Mouse (Mus musculus) neural tube, embryonic 11.5 days (tissue): ENCODE data around the gene Uqcr11. TPM values are rescaled to one million over a fixed set of nuclear protein-coding genes. Genes with fewer than 3 reads are reported as not detected.

Experiments used
- ATAC-seq: fragments of 200-750 bp; cut with Nextera tagmentation; 2 replicates; pipeline ENCODE4 v1.8.0; 2017; ENCODE audit warnings: moderate number of reproducible peaks, mild to moderate bottlenecking, moderate TSS enrichment, moderate library complexity; ENCODE audit not compliant: insufficient read depth, low FRiP score, low TSS enrichment
- DNase-seq: peaks from one replicate; pipeline ENCODE4 v3.0.0-alpha.2; 2015; ENCODE audit warnings: low spot score
- H3K27ac ChIP-seq: fragments of 300-500 bp; sonication (generic); 2 replicates; pipeline ENCODE4 v1.5.1; 2014; ENCODE audit warnings: low read depth, mild to moderate bottlenecking, low read length
- H3K27me3 ChIP-seq: fragments of 300-500 bp; sonication (generic); 2 replicates; pipeline ENCODE4 v1.6.1; 2014; ENCODE audit warnings: mild to moderate bottlenecking, low read length, mixed read lengths; ENCODE audit not compliant: control insufficient read depth, insufficient read depth
- H3K36me3 ChIP-seq: fragments of 300-500 bp; sonication (generic); 2 replicates; pipeline ENCODE4 v1.6.1; 2014; ENCODE audit warnings: mild to moderate bottlenecking, low read length, moderate library complexity, mixed read lengths; ENCODE audit not compliant: control insufficient read depth, insufficient read depth
- H3K4me1 ChIP-seq: fragments of 300-500 bp; sonication (generic); 2 replicates; pipeline ENCODE4 v1.6.1; 2014; ENCODE audit warnings: low read length, mixed read lengths; ENCODE audit not compliant: control insufficient read depth, insufficient read depth
- H3K4me2 ChIP-seq: fragments of 300-500 bp; sonication (generic); 2 replicates; pipeline ENCODE4 v1.6.1; 2014; ENCODE audit warnings: low read depth, mild to moderate bottlenecking, moderate library complexity
- H3K4me3 ChIP-seq: fragments of 300-500 bp; sonication (generic); 2 replicates; pipeline ENCODE4 v1.5.1; 2014; ENCODE audit warnings: low read depth, low read length
- H3K9ac ChIP-seq: fragments of 300-500 bp; sonication (generic); 2 replicates; pipeline ENCODE4 v1.6.1; 2014; ENCODE audit warnings: mild to moderate bottlenecking, low read length
- H3K9me3 ChIP-seq: fragments of 300-500 bp; sonication (generic); 2 replicates; pipeline ENCODE4 v1.6.1; 2016; ENCODE audit warnings: low read length; ENCODE audit not compliant: control insufficient read depth
- WGBS: fragments of 180-500 bp; shearing (Covaris S2); extraction: QIAGEN DNeasy Blood & Tissue Kit; methylation state at CpG from one replicate; pipeline ENCODE4 v1.1.7; 2014; 5-methylcytosine and 5-hydroxymethylcytosine counted together
- polyA plus RNA-seq: library from polyadenylated mRNA; unstranded; fragments of >200 nt; fragmentation: Nextera tagmentation; extraction: Ambion mirVana; gene quantifications from 2 replicates; pipeline ENCODE4 v1.2.1, GENCODE M21; 2014

Gene Uqcr11
- polyA plus RNA-seq, 1 experiment from 2014 or later: 521 TPM

- no peaks in the 10 kb centered on the region for H3K36me3 ChIP-seq
- 82% methylated on average over 7 of the region's 8 CpGs for WGBS
- DNase-seq (no peak), ATAC-seq (no peak)
- no peak overlapping the region for H3K9ac ChIP-seq
- H3K9me3 ChIP-seq: no peaks in the 10 kb centered on the region
- no peak overlapping the region for H3K4me3 ChIP-seq
- no peak overlapping the region for H3K4me2 ChIP-seq
- no peak overlapping the region for H3K27ac ChIP-seq
- H3K4me1 ChIP-seq: peaks cover 2% of the 10 kb centered on the region; the same call in 1 of the 2 replicates
- no peaks in the 10 kb centered on the region; the same call in 1 of the 2 replicates for H3K27me3 ChIP-seq
Observed at GRCm38 (mm10) chr10:80443575-80444278, 37.1 kb upstream of the Uqcr11 start.

GRCm38 (mm10) chr10:80442989-80443388, 36.4 kb upstream of the Uqcr11 start:
- Histone ChIP-seq H3K4me1 (peaks cover 2% of the 10 kb centered on the region; the same call in 1 of the 2 replicates), H3K4me2 (no peak overlapping the region), H3K9me3 (no peaks in the 10 kb centered on the region), H3K36me3 (no peaks in the 10 kb centered on the region), H3K27me3 (no peaks in the 10 kb centered on the region), H3K4me3 (no peak overlapping the region), H3K27ac (no peak overlapping the region), H3K9ac (no peak overlapping the region)
- DNase-seq (no peak), ATAC-seq (no peak)
- WGBS: 70% methylated on average over 2 of the region's 2 CpGs

DNA sequence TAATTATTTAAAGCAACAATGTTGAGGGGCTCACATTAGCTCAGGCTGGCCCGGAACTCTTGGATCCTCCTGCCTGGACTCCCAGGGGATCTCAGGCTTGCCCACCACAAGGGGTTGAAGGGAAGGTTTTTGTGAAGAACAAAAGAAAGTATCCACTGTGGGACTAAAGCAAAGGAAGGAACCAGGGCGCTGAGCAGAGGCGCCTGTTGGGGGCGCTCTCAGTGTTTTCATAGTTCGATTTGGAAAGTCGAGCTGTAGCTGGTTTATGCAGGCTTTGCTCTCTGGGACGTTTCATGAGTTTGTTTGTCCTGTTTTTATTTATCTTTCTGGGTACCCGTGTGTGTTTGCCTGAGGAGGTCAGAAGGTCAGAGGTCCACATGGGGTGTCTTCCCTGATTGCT, 35.0 kb upstream of the Uqcr11 start:
- no peak overlapping the region for H3K9ac ChIP-seq
- H3K27me3 ChIP-seq: no peaks in the 10 kb centered on the region
- no peaks in the 10 kb centered on the region for H3K36me3 ChIP-seq
- ATAC-seq (no peak), DNase-seq (no peak)
- H3K4me1 ChIP-seq: peaks cover 2% of the 10 kb centered on the region; the same call in 1 of the 2 replicates
- H3K4me2 ChIP-seq: no peak overlapping the region
- no peaks in the 10 kb centered on the region for H3K9me3 ChIP-seq
- no peak overlapping the region for H3K27ac ChIP-seq
- no peak overlapping the region for H3K4me3 ChIP-seq
- 59% methylated on average over 8 of the region's 8 CpGs for WGBS

- no peaks in the 10 kb centered on the region for H3K9me3 ChIP-seq
- H3K9ac ChIP-seq: no peak overlapping the region
- H3K4me3 ChIP-seq: no peak overlapping the region
- no peak overlapping the region for H3K4me2 ChIP-seq
- DNase-seq: no peak
- no peak for ATAC-seq
- H3K4me1 ChIP-seq: no peaks in the 10 kb centered on the region
- H3K36me3 ChIP-seq: no peaks in the 10 kb centered on the region
- no peaks in the 10 kb centered on the region for H3K27me3 ChIP-seq
- no peak overlapping the region for H3K27ac ChIP-seq
Observed at GRCm38 (mm10) chr10:80440031-80440430, 33.4 kb upstream of the Uqcr11 start.

GRCm38 (mm10) chr10:80437973-80438372, 31.3 kb upstream of the Uqcr11 start:
- H3K9me3 ChIP-seq: no peaks in the 10 kb centered on the region
- H3K27ac ChIP-seq: no peak overlapping the region
- no peak overlapping the region for H3K9ac ChIP-seq
- DNase-seq: no peak
- no peaks in the 10 kb centered on the region for H3K36me3 ChIP-seq
- H3K27me3 ChIP-seq: no peaks in the 10 kb centered on the region
- no peaks in the 10 kb centered on the region for H3K4me1 ChIP-seq
- ATAC-seq: no peak
- no peak overlapping the region for H3K4me2 ChIP-seq
- 72% methylated on average over 4 of the region's 4 CpGs for WGBS
- H3K4me3 ChIP-seq: no peak overlapping the region

GRCm38 (mm10) chr10:80436276-80436675, 29.6 kb upstream of the Uqcr11 start:
- Histone ChIP-seq H3K9ac (no peak overlapping the region), H3K9me3 (no peaks in the 10 kb centered on the region)
- WGBS: 12% methylated on average over 9 of the region's 9 CpGs

GRCm38 (mm10) chr10:80435764-80436163, 29.1 kb upstream of the Uqcr11 start:
- no peak overlapping the region for H3K4me3 ChIP-seq
- peak overlapping the region; percentile 26 for H3K9ac ChIP-seq
- peaks cover under 1% of the 10 kb centered on the region; the same call in 1 of the 2 replicates for H3K36me3 ChIP-seq
- WGBS: 48% methylated on average over 7 of the region's 7 CpGs
- DNase-seq: no peak
- no peaks in the 10 kb centered on the region for H3K27me3 ChIP-seq
- ATAC-seq: no peak
- H3K4me2 ChIP-seq: no peak overlapping the region
- no peak overlapping the region for H3K27ac ChIP-seq
- H3K9me3 ChIP-seq: no peaks in the 10 kb centered on the region
- H3K4me1 ChIP-seq: 0 out of 2 replicates have a peak, but pooled peaks cover 9% of the 10 kb centered on the region

More at GRCm38 (mm10) chr10:80436276-80436675, 29.6 kb upstream of the Uqcr11 start:
- no peak overlapping the region for H3K27ac ChIP-seq
- H3K4me3 ChIP-seq: no peak overlapping the region
- H3K36me3 ChIP-seq: no peaks in the 10 kb centered on the region
- ATAC-seq (no peak), DNase-seq (no peak)
- 0 out of 2 replicates have a peak, but pooled peaks cover 8% of the 10 kb centered on the region for H3K4me1 ChIP-seq
- H3K27me3 ChIP-seq: no peaks in the 10 kb centered on the region
- no peak overlapping the region for H3K4me2 ChIP-seq

DNA sequence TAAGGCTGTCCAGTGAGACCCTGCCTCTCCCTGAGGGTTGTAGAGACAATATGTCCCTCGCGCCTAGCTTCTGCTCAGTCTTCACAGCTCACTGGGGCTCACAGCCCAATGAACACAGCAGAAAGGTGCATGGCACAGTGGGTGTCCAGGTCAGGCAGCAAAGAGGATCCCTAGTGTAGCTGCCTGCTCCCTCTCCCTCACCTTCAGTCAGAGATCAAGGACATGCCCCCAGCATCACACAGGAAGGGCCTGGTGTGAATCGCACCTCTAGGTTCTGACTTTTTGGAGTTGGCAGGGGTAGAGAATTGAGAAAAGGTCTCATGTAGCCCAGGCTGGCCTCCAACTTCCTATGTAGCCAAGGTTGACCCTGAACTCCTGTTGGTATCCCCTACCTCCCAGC, 28.2 kb upstream of the Uqcr11 start:
- Histone ChIP-seq H3K27me3 (no peaks in the 10 kb centered on the region), H3K9ac (no peak overlapping the region), H3K4me1 (0 out of 2 replicates have a peak, but pooled peaks cover 9% of the 10 kb centered on the region), H3K4me2 (no peak overlapping the region; the same call in 1 of the 2 replicates), H3K36me3 (peaks cover 7% of the 10 kb centered on the region; the same call in 1 of the 2 replicates), H3K9me3 (no peaks in the 10 kb centered on the region), H3K4me3 (no peak overlapping the region), H3K27ac (no peak overlapping the region)
- DNase-seq (no peak), ATAC-seq (no peak)
- WGBS: 87% methylated on average over 3 of the region's 3 CpGs

DNA sequence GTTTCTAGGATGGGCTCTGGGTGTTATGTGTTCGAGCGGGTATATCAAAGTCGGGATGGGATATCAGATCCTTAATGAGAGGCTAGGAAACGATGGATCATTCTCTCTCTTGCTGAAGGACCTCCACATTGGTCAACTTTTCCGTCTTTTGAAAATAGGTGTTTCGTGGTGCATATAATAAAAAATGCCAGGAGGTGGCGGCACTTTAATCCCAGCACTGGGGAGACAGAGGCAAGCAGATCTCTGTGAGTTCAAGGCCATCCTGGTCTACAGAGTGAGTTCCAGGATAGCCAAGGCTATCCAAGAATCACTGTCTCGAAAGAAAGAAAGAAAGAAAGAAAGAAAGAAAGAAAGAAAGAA, 27.6 kb upstream of the Uqcr11 start:
- Histone ChIP-seq H3K27ac (no peak overlapping the region), H3K9me3 (no peaks in the 10 kb centered on the region), H3K36me3 (peaks cover 11% of the 10 kb centered on the region), H3K27me3 (no peaks in the 10 kb centered on the region), H3K9ac (no peak overlapping the region; the same call in 1 of the 2 replicates), H3K4me3 (peak overlapping the region; percentile 99), H3K4me1 (0 out of 2 replicates have a peak, but pooled peaks cover 9% of the 10 kb centered on the region), H3K4me2 (peak overlapping the region; percentile 94; the same call in 1 of the 2 replicates)
- ATAC-seq (peak; percentile 3; the same call in 1 of the 2 replicates), DNase-seq (no peak)
- WGBS: 12% methylated on average over 8 of the region's 8 CpGs
